In genomic region chr17:55711984-55712811, GRCm38 (mm10) we compare ENCODE assay signal across 8 mouse cellular contexts. TPM values are rescaled to one million over a fixed set of nuclear protein-coding genes. Genes with fewer than 3 reads are reported as not detected.
DNase-seq lines count a peak whose midpoint lies in the region; ATAC-seq and TF ChIP-seq lines count a peak whose summit lies in the region.

TSS of gene Pot1b (minus strand) at chr17:55712628.

- no peak for TF ChIP-seq EP300 in heart, postnatal 0 days (IDR thresholded peaks at IDR 0.05; ENCODE audit: low read depth)

- peak within 1 kb of the TSS; percentile 74 for H3K9ac ChIP-seq in forebrain, embryonic 12.5 days
- H3K9ac ChIP-seq in heart, postnatal 0 days (replicated peaks; ENCODE audit: low read depth, low read length) = peak within 1 kb of the TSS; percentile 60
- H3K9ac ChIP-seq in liver, embryonic 16.5 days (ENCODE audit: low read depth, low read length) = peak within 1 kb of the TSS; percentile 75
- H3K9ac ChIP-seq in neural tube, embryonic 13.5 days = peak within 1 kb of the TSS; percentile 76

- H3K4me1 ChIP-seq in E14TG2a.4 (replicated peaks; ENCODE audit: low read depth, low read length) = no peaks in the 10 kb centered on the region
- H3K4me1 ChIP-seq in forebrain, embryonic 12.5 days = no peaks in the 10 kb centered on the region; the same call in 1 of the 2 replicates
- no peaks in the 10 kb centered on the region for H3K4me1 ChIP-seq in heart, postnatal 0 days (ENCODE audit: control insufficient read depth, insufficient read depth)
- 0 out of 2 replicates have a peak, but pooled peaks cover 2% of the 10 kb centered on the region for H3K4me1 ChIP-seq in liver, embryonic 16.5 days (ENCODE audit: control insufficient read depth, low read depth, low read length)
- 0 out of 2 replicates have a peak, but pooled peaks cover 3% of the 10 kb centered on the region for H3K4me1 ChIP-seq in neural tube, embryonic 13.5 days (replicated peaks)
- H3K4me1 ChIP-seq in testis, adult 2 months (ENCODE audit: control insufficient read depth, insufficient read depth, low read length) = no peaks in the 10 kb centered on the region; the same call in 1 of the 2 replicates

- DNase-seq in c-Kit-positive CD71-positive TER-119-positive erythroid progenitor cells, embryonic 14.5 days (ENCODE audit: low spot score) = peak; percentile 98
- peak; percentile 95 for DNase-seq in heart, postnatal 0 days (ENCODE audit: low spot score)
- peak; percentile 99 to 100 for DNase-seq in kidney, postnatal 4 days

- peak within 1 kb of the TSS; percentile 68; the same call in 1 of the 2 replicates for H3K27ac ChIP-seq in forebrain, embryonic 12.5 days
- H3K27ac ChIP-seq in heart, postnatal 0 days (ENCODE audit: low read depth) = peak within 1 kb of the TSS; percentile 47
- H3K27ac ChIP-seq in liver, embryonic 16.5 days (ENCODE audit: low read length) = peak within 1 kb of the TSS; percentile 79
- peak within 1 kb of the TSS; percentile 56; the same call in 1 of the 2 replicates for H3K27ac ChIP-seq in neural tube, embryonic 13.5 days (replicated peaks)
- peak within 1 kb of the TSS; percentile 79 for H3K27ac ChIP-seq in testis, adult 2 months (ENCODE audit: control insufficient read depth, insufficient read depth, low read depth, low read length)

- under 1% methylated on average over 37 of the region's 37 CpGs for WGBS in forebrain, embryonic 12.5 days
- under 1% methylated on average over 37 of the region's 37 CpGs for WGBS in heart, postnatal 0 days
- WGBS in liver, embryonic 16.5 days (ENCODE audit: insufficient replicate concordance) = under 1% methylated on average over 36 of the region's 37 CpGs
- 1% methylated on average over 37 of the region's 37 CpGs for WGBS in neural tube, embryonic 13.5 days

- H3K4me3 ChIP-seq in E14TG2a.4 (replicated peaks; ENCODE audit: low read length) = peak within 1 kb of the TSS; percentile 88
- peak within 1 kb of the TSS; percentile 72 for H3K4me3 ChIP-seq in forebrain, embryonic 12.5 days (replicated peaks)
- peak within 1 kb of the TSS; percentile 88 for H3K4me3 ChIP-seq in heart, postnatal 0 days (ENCODE audit: low read depth, low read length)
- peak within 1 kb of the TSS; percentile 77 for H3K4me3 ChIP-seq in liver, embryonic 16.5 days (ENCODE audit: low read depth, low read length)
- H3K4me3 ChIP-seq in neural tube, embryonic 13.5 days = peak within 1 kb of the TSS; percentile 75
- H3K4me3 ChIP-seq in testis, adult 2 months (ENCODE audit: control insufficient read depth, low read depth, low read length) = peak within 1 kb of the TSS; percentile 95

- no peaks in the 10 kb centered on the region for H3K27me3 ChIP-seq in E14TG2a.4 (ENCODE audit: insufficient read depth, low read length)
- no peaks in the 10 kb centered on the region for H3K27me3 ChIP-seq in forebrain, embryonic 12.5 days
- H3K27me3 ChIP-seq in heart, postnatal 0 days (ENCODE audit: control insufficient read depth, insufficient read depth, low read length) = no peaks in the 10 kb centered on the region
- no peaks in the 10 kb centered on the region for H3K27me3 ChIP-seq in liver, embryonic 16.5 days (ENCODE audit: control insufficient read depth, insufficient read depth, low read depth, low read length)
- H3K27me3 ChIP-seq in neural tube, embryonic 13.5 days = 0 out of 2 replicates have a peak, but pooled peaks cover 4% of the 10 kb centered on the region
- no peaks in the 10 kb centered on the region for H3K27me3 ChIP-seq in testis, adult 2 months (ENCODE audit: control insufficient read depth, insufficient read depth, low read length)

- H3K4me2 ChIP-seq in forebrain, embryonic 12.5 days = peak within 1 kb of the TSS; percentile 76
- H3K4me2 ChIP-seq in heart, postnatal 0 days (ENCODE audit: low read depth, low read length) = peak within 1 kb of the TSS; percentile 98
- peak within 1 kb of the TSS; percentile 72 for H3K4me2 ChIP-seq in liver, embryonic 16.5 days (ENCODE audit: low read depth, low read length)
- H3K4me2 ChIP-seq in neural tube, embryonic 13.5 days = peak within 1 kb of the TSS; percentile 71

- TF ChIP-seq POLR2A in testis, adult 2 months (IDR thresholded peaks at IDR 0.05; ENCODE audit: control insufficient read depth, low read depth, low read length) = peak; percentile 70

- ATAC-seq in forebrain, embryonic 12.5 days (ENCODE audit: low FRiP score) = peak; percentile 99
- ATAC-seq in heart, postnatal 0 days (ENCODE audit: insufficient read depth, low read depth) = peak; percentile 100
- peak; percentile 96 for ATAC-seq in liver, embryonic 16.5 days (ENCODE audit: low read depth)
- peak; percentile 99 for ATAC-seq in neural tube, embryonic 13.5 days (ENCODE audit: low read depth)

- TF ChIP-seq CTCF in E14TG2a.4 (conservative IDR thresholded peaks at IDR 0.05; ENCODE audit: low read length) = no peak
- TF ChIP-seq CTCF in heart, postnatal 0 days (IDR thresholded peaks at IDR 0.05; ENCODE audit: low read depth) = 0 out of 2 replicates have a peak, but pooled peaks have one; percentile 8
- TF ChIP-seq CTCF in testis, adult 2 months (IDR thresholded peaks at IDR 0.05; ENCODE audit: control insufficient read depth, insufficient read depth, insufficient replicate concordance, low read depth, low read length) = no peak

- peaks cover 5% of the 10 kb centered on the region; the same call in 1 of the 2 replicates for H3K36me3 ChIP-seq in E14TG2a.4 (ENCODE audit: insufficient read depth, low read length)
- H3K36me3 ChIP-seq in forebrain, embryonic 12.5 days (replicated peaks) = peaks cover 8% of the 10 kb centered on the region; the same call in 1 of the 2 replicates
- peaks cover 13% of the 10 kb centered on the region; the same call in 1 of the 2 replicates for H3K36me3 ChIP-seq in heart, postnatal 0 days (replicated peaks; ENCODE audit: control insufficient read depth, insufficient read depth, low read length)
- H3K36me3 ChIP-seq in liver, embryonic 16.5 days (ENCODE audit: control insufficient read depth, insufficient read depth) = peaks cover 5% of the 10 kb centered on the region
- 0 out of 2 replicates have a peak, but pooled peaks cover 4% of the 10 kb centered on the region for H3K36me3 ChIP-seq in neural tube, embryonic 13.5 days
- no peaks in the 10 kb centered on the region for H3K36me3 ChIP-seq in testis, adult 2 months (ENCODE audit: control insufficient read depth, insufficient read depth, low read length)

- H3K9me3 ChIP-seq in E14TG2a.4 (ENCODE audit: low read length) = peaks cover 39% of the 10 kb centered on the region
- no peaks in the 10 kb centered on the region for H3K9me3 ChIP-seq in forebrain, embryonic 12.5 days
- no peaks in the 10 kb centered on the region for H3K9me3 ChIP-seq in heart, postnatal 0 days (replicated peaks; ENCODE audit: control insufficient read depth, low read length)
- no peaks in the 10 kb centered on the region for H3K9me3 ChIP-seq in liver, embryonic 16.5 days (replicated peaks; ENCODE audit: control insufficient read depth, low read length)
- H3K9me3 ChIP-seq in neural tube, embryonic 13.5 days = no peaks in the 10 kb centered on the region

RNA-seq across cellular contexts. Expression of gene Pot1b, which starts in this region (rescaled TPM):
- 9.8 and 13.9 TPM in 2 replicates for polyA plus RNA-seq in forebrain, embryonic 12.5 days (2016; fragmentation: Nextera tagmentation; extraction: Ambion mirVana)
- 2.3 and 3.9 TPM in 2 replicates for total RNA-seq in heart, postnatal 0 days (2014; rRNA removed; ENCODE audit: low replicate concordance)
- polyA plus RNA-seq in heart, postnatal 0 days (2015; fragmentation: Nextera tagmentation; extraction: Ambion mirVana) = 2.8 and 3.3 TPM in 2 replicates
- 3.8 and 4.2 TPM in 2 replicates for polyA plus RNA-seq in liver, embryonic 16.5 days (2015; fragmentation: Nextera tagmentation; extraction: Ambion mirVana)
- 7.5 and 8.3 TPM in 2 replicates for polyA plus RNA-seq in neural tube, embryonic 13.5 days (2015; fragmentation: Nextera tagmentation; extraction: Ambion mirVana)
- 2.8 and 3.4 TPM in 2 replicates for polyA plus RNA-seq in testis, adult 2 months (2012; rRNA removed)

Comparison
In these comparisons a context has a peak if more than half of its experiments do, and no peak if none do; other contexts are left out.
1. Peak in every context shown above with its lines: DNase-seq, ATAC-seq, H3K4me3 ChIP-seq and H3K27ac ChIP-seq.